Mouse (Mus musculus): ENCODE measurements around the gene Copg2.
"Not testable (repeated sequence)": the region's sequence is repeated elsewhere in the genome, so short reads cannot be mapped to it uniquely, and the experiment has no call there.

Copg2 gene

DNA sequence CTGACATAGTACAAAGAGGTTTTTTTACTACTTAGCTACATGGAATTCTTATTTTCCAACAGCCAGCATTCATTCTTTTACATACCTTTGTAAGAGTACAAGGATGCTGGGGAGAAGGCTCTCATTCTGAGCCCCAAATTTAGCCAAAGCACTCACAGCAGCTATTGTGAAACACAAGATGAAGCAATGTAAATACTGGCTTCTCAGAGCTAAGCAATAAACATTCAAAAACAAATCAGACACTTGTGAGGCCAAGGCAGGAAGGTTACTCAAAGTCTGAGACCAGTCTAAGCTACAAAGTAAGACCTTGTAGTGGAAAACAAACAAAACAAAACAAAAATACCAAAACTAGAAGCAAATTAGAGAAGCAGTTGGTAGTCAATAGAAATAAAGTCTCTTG, 83.0 kb downstream of the Copg2 start:
- no peak for DNase-seq (ENCODE audit: low spot score)

- no peak for DNase-seq (ENCODE audit: low spot score)
Observed at GRCm38 (mm10) chr6:30805053-30805752, 91.4 kb downstream of the Copg2 start.

GRCm38 (mm10) chr6:30804389-30805052, 92.1 kb downstream of the Copg2 start:
- peak; percentile 21 for DNase-seq (ENCODE audit: low spot score)

GRCm38 (mm10) chr6:30802915-30803314, 93.7 kb downstream of the Copg2 start:
- DNase-seq (ENCODE audit: low spot score), result not testable (repeated sequence)

- DNase-seq (ENCODE audit: low spot score), result no peak
Observed at GRCm38 (mm10) chr6:30751209-30751608, 145.4 kb downstream of the Copg2 start.

DNA sequence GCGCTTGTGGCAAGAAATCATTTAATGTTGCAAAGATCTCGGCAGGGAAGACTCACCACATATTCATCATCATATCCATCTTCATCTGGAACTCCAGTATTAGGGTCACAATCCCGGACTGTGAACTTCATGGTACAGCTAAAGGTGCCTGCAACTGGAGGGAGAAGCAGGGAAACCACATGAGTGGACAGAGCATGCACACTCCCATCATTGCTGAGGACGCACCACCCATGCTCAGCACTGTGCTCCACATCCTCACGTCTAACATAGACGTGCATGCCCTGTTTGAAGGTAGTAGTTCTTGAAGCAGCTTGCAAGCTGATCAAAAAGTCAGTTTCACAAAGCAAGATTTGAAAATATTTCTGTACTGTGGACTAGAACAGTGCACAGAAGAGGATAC, 146.1 kb downstream of the Copg2 start:
- DNase-seq (ENCODE audit: low spot score), result no peak

DNA sequence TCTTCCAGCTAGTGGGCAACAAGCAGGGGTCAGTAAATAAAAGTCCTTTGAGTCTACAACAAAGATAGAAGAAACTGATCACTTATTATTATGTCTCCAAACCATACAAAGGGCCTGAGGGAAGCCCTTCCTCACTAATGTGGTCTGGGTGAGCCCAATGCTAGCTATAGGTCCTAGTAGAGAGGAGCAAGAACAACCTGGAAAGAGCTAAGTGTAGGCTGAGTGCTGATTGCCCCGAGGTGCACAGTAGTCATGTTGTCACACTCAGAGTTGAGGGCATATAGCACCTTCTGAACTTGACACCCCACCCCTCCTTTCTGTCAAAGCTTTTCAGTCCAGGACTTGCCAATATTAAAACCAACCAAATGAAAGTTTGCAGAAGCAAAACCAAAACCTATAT, 146.7 kb downstream of the Copg2 start:
- DNase-seq (ENCODE audit: low spot score), result no peak

DNA sequence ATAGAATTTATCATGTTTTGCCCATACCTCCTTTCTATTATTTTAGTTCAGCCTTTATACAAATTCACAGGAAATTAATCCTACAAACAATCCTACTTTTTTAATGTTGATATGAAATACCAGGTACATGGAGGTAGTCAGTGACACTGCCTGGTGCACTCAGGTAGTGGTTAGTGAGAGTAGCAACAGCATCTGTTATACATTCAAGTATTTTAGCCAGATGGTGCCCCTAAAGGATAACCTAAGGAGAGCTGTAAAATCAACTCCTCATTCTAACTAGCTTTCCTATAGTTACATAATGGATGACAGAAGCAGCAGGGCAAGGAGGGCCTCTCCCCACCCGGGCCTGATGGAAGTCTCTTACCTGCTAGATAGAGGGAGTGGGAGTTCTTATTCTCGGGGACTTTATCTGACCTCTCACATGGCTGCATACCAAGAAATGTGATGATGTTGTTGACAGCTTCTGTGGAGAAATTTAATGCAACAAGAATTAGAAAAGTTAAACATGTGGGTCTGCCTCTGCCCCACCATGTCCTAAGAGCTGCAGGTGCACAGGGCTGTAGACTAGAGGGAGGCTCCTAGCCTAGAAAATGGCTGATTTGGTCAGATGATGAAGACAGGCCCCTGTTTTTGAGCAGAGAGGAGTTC, 147.4 kb downstream of the Copg2 start:
- DNase-seq (ENCODE audit: low spot score), result no peak

DNA sequence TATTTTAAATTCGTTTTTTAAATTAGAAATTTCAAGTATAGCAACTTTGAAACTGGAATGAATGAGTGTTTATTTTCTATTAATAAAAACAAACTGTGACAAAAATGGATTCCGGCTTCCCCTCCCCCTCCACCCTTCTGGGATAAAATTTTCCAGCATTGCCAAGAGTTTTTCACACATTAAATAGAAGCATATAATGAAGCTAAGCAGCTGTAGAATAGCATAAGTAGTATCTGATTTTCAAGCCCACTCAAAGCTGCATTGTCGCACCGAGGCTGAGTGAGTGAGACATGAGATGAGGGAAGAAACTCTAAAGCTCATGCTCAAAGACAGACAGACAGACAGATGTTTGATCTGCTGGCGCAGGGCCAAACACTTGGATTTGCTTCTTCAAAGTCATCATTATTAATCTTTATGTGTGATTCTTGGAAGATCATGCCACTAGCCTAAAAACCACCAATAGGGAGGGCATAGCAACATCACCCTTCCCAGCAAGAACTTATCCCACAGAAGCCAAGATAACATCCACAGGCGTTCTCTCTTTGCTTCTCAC, 148.2 kb downstream of the Copg2 start:
- no peak for DNase-seq (ENCODE audit: low spot score)

DNA sequence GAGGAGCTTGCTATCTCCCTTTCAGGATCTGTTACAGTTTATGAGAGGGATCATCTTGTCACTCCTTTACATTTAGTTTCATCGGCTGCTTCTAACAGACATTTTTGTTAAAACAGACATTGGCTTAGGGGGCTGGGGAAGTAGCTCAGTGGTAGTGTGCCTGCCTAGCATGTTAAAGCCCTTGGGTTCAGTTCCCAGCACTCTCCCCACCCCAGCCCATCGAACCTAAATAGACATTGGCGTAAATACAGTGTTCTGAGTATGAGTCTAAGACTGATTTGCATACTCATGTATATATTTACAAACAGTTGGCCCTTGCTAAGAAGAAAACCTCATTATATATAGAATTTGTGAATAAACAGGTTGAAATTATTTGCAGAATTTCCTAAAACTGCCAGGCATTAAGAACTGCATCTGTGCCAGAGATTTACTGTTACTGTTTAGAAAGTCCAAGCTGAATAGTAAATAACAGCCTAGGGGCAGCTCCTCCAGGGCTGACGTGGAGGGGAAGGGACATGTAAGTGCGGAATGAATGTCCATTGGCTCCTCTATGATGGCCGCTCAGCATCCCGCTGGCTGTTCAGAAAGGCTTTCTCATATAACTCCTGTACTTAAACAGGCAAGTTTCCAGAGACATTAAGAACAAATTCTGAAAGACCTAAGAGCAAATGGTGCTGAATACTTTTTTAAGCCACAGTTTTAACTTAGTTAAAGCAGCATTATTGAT, 148.8 kb downstream of the Copg2 start:
- no peak for DNase-seq (ENCODE audit: low spot score)

DNA sequence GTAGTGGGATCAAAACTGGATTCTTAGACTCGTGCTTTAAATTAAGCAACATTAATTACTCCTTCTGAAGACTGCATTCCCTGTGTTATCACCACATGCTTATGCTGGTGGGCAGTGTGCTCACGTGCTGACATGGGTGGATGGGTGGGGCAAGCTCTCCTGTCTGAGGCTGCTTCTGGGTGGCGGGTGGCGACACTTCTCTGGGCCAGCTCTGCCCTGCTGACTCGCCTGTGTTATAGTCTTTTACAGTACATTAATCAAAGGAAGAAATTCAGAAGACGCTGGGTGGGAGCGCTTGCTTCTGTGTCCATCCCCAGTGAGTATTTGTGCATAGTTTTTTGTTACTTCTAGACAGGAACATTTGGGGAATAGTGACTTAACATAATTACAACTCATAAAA, 151.0 kb downstream of the Copg2 start:
- no peak for DNase-seq (ENCODE audit: low spot score)

DNA sequence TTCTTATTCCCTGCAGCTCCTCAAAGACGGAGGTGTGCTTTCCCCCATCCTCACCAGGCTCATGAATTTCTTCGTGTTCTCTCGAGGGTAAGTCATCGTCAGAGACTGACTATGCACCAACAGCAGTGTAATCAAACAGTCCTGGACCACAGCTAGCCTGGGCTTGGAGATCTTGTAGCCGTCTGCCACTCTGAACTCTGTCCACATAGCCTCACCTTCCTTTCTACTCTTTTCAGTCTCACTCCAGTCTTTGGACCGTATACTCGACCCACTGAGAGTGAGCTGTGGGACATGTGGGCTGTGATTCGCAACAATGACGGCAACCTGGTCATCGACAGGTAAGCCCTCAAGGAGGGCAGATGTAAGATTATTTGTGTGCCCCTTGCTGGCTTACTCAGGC, 151.7 kb downstream of the Copg2 start:
- no peak for DNase-seq (ENCODE audit: low spot score)

DNA sequence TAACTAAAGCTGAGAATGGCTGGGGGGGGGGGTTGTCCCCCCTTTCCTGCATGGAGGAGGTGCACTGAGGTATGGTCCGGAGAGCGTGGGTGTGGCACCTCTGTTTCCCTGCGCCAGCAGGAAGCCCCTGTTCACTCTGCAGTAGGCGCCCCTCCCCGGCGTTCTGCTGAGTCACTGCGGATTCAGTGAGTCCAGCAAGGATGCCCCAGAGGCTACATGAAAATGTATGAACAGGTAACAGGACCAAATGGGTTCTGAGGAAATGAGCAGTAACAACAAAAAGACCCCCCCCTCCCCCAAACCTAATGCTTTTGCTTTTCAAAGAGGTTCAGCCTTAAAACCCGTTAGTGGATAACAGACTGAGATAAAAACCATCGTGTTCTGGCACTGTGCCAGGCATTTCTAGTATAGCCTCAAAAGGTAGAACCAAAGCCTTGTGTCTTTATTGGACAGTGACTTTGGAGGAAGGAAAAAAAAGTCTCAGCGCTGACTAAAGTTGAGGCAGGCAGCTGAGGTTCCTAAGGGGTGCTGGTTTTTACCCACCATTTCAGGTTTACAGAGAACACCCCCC, 157.3 kb downstream of the Copg2 start:
- no peak for DNase-seq (ENCODE audit: low spot score)

- DNase-seq (ENCODE audit: low spot score), result no peak
Observed at GRCm38 (mm10) chr6:30738464-30739006, 158.1 kb downstream of the Copg2 start.

- DNase-seq (ENCODE audit: low spot score), result peak; percentile 45
Observed at GRCm38 (mm10) chr6:30737548-30738463, 158.8 kb downstream of the Copg2 start.

DNA sequence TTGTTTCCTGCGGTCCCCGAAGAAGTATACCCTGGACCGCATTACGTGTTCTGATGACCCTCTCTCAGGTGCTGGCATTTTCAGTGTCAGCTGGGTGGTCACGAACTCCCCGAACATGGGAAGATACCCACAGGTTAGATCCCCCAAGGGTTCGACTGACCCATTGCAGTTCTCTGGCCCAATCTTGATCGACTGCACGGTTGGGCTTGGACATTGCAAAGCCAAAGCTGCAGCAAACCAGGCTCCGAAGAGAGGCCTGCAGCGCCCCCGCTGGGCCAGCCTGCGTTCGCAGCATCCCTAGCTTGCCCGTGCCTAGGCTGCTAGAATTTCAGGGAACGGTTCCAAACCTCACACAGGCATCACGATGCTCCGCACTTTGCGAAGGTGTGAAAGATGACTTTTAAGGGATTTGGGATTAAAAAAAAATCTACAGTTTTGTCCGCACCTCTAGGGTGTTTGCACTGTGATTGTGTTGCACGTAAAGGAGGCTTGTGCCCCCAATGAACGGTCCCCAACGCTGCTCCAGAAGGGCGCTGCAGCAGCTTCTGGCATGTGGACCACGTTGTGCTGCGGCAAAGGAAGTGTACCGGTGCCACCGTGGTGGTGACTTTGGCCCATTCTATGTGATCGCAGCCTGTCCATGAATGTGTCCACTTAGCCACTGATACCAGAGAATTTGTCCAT, 159.6 kb downstream of the Copg2 start:
- DNase-seq (ENCODE audit: low spot score), result peak; percentile 29

DNA sequence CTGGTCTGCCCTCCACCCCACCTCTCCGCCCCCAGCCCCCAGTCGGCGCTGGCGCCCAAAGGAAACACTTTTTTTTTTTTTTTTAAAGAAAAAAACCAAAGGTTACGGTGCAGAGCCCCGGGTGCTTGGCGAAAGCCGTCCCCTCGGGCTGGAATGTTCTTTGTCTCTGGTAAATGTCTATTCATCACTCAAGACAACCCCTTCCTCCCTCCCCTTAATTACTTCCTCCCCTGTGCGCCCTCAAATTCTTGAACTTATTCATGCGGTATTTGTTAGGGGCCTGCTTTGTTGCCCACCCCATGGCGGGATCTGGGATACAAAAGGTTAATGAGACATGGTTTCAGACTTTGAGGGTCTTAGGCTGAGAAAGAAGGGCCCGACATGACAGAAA, 160.2 kb downstream of the Copg2 start:
- DNase-seq (ENCODE audit: low spot score), result no peak

- no peak for DNase-seq (ENCODE audit: low spot score)
Observed at GRCm38 (mm10) chr6:30735728-30736371, 160.7 kb downstream of the Copg2 start.

- DNase-seq (ENCODE audit: low spot score), result no peak
Observed at GRCm38 (mm10) chr6:30734988-30735727, 161.4 kb downstream of the Copg2 start.

Measured in ovary, adult 18-20 months (tissue).